Mouse (Mus musculus) hindlimb bud, embryonic 11.5 days (tissue): Measurements from ENCODE around the gene Atg7.
"Not testable (repeated sequence)": the region's sequence is repeated elsewhere in the genome, so short reads cannot be mapped to it uniquely, and the experiment has no call there.

Experiments used
- DNase-seq: peaks from one replicate; pipeline ENCODE4 v3.0.0-alpha.2; 2012; ENCODE audit warnings: low read depth, low spot score; ENCODE audit errors: extremely low spot score

Gene Atg7

DNA sequence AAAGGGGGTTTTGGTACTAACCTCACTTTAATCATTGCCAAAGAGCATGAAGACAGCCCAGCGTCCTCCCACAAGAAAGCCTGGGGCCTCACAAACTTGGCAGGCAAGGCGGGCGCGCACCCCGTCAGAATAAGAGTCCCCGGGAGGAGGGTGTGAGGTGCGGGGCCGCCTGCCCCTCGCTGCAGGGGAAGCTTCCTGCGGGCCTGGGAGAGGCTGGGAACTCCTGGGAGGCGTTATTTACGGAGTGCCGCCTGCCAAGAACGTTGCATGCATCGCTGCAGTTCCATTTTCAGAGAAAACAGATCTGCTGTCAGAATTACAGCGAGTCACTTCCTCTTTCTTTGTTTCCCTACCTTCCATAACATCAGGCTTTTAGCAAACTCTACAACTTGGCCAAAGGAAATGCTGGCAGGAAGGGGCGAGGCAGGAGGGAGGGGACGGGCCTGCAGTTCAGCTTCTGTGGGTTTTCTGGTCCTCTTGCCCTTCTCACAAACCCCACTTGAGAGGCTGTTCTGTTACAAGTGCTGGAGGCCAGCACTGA is 232.2 kb downstream of the Atg7 start:
- DNase-seq, result peak; percentile 54

- DNase-seq, result no peak
These were observed 233.1 kb downstream of the Atg7 start for GRCm38 (mm10) chr6:114876033-114876432.

DNA sequence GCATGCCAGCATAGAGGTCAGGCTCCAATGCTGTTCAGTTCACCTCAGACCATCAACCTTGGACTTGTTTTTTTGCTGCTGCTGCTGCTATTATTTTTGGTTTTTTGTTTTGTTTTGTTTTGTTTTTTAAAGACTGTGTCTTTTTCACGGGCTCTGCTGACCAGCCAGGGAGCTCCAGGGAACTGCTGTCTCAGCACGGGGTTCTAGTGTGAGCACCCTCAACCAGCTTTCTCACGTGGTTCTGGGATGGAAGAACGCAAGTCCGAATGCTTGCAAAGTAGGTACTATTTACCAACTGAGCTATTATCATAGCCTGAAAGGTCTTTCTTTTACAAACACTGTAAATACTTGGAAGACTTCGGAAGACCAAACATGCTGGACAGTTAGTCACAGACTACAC is 233.6 kb downstream of the Atg7 start:
- no peak for DNase-seq

- no peak for DNase-seq
These were observed 236.1 kb downstream of the Atg7 start for GRCm38 (mm10) chr6:114878841-114879520.

DNA sequence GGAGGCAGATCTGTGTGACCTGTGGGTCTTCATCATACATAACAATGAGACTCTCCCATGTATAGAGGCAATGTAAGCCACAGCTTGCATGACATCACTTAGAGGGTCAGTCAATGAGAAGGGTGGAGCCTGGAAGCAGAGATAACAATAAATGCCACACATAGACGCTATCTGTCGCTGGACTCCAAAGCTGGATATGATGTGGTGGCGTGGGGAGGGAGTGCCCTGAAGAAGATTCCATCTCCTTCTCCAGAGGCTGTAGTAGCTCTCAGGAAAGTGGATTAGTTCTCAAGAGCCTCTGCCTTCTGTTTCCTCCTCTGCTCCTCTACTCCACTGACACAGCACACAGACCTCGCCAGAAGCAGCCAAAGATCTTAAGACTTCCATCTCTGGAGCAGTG is 237.9 kb downstream of the Atg7 start:
- DNase-seq, result no peak

DNA sequence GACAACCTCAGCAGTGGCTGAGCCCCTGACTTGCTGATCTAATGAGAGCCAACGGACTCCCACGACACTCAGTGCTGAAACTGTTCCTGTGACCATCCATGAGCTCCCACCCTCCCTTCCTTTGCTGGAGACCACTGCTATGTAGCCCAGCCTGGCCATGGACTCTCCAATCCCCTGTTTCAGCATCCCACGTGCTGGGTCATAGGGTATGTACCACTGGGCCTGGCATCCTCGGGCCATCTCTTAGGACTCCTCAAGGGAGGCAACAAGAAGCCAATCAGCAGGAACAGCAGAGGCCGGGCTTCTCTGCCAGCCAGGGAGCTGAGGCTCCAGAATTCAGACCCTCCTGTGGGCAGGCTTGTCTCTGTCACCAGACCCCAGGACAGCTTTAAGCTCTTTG is 239.3 kb downstream of the Atg7 start:
- DNase-seq, result no peak

GRCm38 (mm10) chr6:114882675-114883074 is 239.8 kb downstream of the Atg7 start:
- no peak for DNase-seq

GRCm38 (mm10) chr6:114883261-114883740 is 240.4 kb downstream of the Atg7 start:
- DNase-seq, result peak; percentile 86

GRCm38 (mm10) chr6:114885129-114885528 is 242.2 kb downstream of the Atg7 start:
- DNase-seq, result no peak

DNA sequence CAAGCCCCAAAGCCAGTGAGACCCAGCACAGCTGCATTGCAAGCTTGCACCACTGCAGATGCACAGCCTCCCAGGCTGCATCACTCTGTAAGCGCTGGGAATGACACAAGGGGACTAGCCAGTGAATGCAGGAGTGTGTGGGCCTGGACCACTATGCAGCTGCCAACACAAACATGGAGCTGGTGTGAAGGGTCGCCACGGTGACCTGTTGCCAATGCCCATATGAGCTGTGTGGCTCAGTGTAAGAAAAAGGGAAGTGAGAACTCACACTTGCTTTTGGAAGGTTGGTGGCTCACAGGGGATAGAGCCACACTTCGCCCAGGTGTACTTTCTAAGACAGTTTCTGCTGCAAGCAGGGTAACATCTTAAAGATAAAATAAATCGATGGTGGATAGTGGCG is 243.1 kb downstream of the Atg7 start:
- no peak for DNase-seq

GRCm38 (mm10) chr6:114886504-114887361 is 243.8 kb downstream of the Atg7 start:
- no peak for DNase-seq

DNA sequence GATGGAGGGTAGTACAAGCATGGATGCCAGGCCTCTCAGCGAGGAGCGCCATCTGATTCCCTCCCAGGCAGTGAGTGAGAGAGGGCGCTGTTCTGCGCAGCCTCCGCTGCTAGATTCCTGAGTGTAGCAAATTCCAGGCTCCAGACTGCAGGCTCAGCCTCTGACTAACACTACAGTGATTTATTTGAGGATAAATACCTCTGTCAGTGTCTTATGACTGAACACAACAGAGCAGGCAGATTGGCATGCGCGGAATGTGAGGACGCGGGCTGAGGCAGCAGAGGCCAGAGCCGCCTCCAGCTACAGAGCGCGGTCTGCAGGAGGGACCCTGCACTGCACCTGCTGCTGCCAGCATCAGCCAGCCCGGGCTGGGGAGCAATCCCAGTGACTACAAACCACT is 246.0 kb downstream of the Atg7 start:
- DNase-seq, result peak; percentile 58

DNA sequence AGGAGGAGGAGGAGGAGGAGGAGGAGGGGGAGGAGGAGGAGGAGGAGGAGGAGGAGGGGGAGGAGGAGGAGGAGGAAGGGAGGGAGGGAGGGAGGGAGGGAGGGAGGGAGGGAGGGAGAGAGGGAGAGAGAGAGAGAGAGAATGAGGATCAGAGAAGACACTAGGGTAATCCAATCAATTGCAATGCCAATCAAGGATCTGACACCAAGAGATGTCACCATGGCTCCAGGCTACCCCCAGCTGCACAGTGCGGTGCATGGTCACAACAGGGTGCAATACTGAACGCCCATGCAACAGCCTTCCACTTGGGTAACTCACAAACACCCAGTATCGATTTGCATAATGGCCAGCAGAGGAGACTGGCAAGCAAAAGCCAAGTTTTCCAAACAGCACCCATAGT is 247.1 kb downstream of the Atg7 start:
- DNase-seq, result not testable (repeated sequence)

DNA sequence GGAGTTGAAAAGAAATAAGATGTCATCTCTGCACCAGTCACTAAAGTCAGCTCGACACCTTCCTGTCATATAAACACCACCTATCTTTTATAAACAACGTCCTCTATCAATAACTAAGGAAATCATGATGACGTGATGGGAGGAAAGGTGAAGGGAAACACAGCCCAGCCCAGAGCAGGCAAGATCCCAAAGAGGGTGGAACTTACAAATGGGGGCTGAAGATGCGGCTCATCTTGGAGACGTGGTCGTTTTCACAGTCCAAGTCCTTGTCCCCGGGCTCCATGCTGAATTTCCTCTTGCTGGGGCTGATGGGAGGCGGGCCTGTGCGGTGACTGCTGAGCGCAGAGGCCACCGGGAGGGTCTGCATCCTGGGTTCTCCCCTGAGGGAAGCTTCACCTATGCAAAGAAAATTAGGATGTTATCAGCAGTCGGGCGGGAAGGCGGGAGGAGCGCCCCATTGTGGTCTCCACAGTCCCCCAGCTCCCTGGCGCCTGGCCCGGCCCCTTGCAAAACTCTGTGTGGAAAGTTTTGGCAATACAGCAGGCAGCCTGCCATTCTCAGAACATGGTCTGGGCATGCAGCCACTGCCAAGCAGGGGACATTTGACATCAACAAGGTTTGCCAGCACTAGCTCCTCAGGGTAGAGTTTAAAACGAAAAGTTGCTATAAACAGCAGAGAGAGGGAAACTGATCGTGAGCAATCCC is 247.7 kb downstream of the Atg7 start:
- DNase-seq, result no peak

- no peak for DNase-seq
These were observed 248.4 kb downstream of the Atg7 start for GRCm38 (mm10) chr6:114891272-114891671.

DNA sequence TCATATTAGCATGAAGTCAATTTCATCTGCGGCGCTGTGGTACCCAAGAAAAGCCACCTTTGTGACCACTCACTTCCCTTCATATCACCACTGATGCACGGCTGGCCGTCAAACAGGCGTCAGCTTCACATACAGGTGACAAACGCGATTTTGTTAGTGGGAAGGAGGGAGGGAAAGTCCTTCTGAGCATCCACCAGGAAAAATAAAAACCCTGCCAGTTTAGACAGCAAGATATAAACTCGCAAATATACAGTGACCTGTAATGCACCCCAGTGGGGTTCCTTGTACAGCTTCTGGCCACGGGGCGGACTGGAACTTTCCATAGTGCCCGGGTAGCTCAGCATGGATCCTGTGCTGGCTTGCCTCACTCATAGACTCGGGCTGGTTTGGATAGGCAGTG is 248.9 kb downstream of the Atg7 start:
- DNase-seq, result no peak

DNA sequence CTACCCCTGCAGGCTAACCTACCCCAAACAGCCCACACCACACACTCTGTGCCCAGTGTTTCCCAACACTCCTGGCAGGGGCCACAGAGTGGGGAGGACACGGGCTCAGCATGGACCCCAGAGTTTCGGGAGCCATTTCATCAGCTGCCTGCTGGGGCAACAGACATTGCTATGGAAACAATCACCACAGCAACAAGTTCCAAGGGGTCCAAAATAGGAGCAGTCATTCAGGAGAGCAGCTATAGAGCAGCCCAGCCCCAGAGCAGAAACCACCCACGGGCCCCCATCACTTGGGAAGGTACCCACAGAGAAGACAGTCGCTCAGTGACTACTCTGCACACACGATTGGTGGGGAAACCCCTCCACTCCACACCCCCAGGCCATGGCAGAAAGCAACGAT is 249.5 kb downstream of the Atg7 start:
- no peak for DNase-seq

DNA sequence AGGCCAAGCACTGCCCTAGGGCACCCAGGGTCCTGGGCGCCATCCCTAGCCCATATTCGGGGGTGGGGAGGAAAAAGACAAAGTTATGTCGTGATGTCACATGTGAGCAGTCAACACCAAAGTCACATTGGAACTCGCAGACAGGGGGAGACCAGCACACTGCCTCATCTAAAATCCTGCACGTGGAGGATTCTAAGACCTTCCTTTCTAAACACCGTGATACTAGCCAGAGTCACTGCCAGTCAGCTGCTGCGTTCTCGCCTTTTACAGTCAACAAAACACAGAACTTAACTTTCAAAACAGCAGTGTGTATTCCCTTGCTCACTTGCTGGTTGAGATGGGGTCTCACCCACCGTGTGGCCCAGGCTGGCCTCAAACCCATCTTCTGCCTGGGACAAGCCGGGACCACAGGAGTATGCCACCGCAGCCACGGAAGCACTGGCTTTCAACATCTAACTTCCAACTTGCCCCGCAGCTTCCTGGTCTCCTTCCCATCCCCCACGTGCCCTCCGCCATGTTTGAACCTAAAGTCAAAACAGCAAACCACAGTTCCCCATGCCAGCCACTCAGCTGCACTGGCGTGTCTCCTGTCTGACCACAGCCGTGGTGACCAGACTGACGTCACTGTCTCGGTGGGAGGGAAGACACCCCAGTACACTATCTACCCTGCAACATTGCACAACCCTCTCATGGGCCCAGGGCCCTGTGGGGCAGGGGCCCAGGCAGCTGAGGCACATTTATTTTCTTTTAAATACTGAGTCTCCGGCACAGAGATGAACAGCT is 250.7 kb downstream of the Atg7 start:
- DNase-seq, result no peak

DNA sequence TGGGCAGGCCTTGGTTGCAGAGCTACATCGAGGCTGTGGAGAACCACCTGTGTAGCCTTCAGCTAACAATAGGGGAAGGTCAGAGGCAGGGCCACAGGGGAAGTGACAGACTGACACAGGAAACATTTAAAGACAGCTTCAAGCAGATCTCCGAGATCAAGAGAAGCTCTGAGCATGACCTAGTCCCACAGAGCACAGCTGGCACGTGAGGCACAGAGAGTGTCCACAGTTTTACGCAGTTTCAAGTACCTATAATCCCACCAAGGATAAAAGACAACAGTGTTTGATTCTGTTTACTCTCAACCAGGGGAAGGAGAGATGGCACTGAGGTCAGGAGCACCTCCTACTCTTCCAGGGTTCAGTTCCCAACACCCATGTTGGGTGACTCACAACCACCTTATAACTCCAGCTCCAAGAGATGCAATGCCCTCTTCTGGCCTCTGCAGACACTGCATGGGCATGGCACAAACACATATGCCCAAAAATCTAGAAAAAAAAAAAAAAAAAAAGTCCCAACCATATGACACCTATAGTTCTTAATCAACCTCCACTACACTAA is 251.7 kb downstream of the Atg7 start:
- DNase-seq, result no peak

- no peak for DNase-seq
These were observed 252.3 kb downstream of the Atg7 start for GRCm38 (mm10) chr6:114895191-114895590.
